Mouse (Mus musculus): ENCODE measurements around the gene Ksr1. TPM values are rescaled to one million over a fixed set of nuclear protein-coding genes. Genes with fewer than 3 reads are reported as not detected.

The Ksr1 gene
- polyA plus RNA-seq, 2 experiments: 1.7 to 4.0 TPM

DNA sequence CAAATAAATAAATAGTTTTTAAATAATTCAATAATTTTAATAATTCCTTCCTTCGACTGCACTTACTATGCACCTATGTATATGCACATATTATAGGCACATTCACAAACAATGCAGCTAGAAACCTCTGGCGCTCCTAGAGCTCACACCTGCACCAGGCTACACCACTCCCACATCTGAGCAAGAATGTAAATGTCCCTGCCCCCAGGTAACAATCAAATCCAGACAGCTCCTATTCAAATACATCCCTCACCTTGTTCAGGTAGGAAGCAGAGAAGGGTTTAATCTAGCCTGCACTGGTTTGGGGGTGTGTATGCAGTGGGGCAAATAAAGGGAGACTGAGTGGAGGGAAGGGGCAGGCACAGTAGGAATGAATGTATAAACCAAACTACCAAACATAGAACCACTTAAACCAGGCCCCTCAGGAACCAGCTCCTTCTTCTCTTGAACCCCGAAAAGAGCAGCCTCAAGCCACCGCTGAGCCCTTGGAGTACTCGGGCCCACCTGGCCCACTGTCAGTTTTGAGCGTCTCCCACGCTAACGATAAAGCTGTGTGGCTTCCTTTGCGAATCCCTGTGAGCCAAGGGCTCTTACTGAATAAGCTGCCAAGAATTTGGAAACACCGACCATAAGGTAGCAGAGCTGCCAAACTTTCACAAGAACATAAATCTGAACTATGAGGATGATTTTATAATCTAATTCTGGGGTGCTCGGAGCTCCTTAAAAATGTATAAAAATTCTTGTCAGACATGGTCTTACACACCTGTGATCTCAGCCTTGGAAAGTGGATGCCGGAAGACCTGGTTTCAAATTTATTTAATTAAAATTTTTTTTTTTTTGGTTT is 167.8 kb downstream of the Ksr1 start:
- no peak overlapping the region for H3K4me2 ChIP-seq (ENCODE audit: low read depth)
- H3K9me3 ChIP-seq (ENCODE audit: control insufficient read depth, low read length): no peaks in the 10 kb centered on the region
- WGBS (ENCODE audit: insufficient replicate concordance): 77% methylated on average over 12 of the region's 12 CpGs
- H3K4me3 ChIP-seq (ENCODE audit: insufficient read depth in 1 of 2, low read depth in 2 of 2, low read length in 2 of 2): no peak overlapping the region
- no peaks in the 10 kb centered on the region for H3K36me3 ChIP-seq (replicated peaks; ENCODE audit: control insufficient read depth, insufficient read depth, low read depth)
- DNase-seq (ENCODE audit: low read depth in 3 of 3, low spot score in 3 of 3) (no peak), ATAC-seq (ENCODE audit: insufficient read depth) (no peak)
- H3K9ac ChIP-seq (replicated peaks): no peak overlapping the region
- no peaks in the 10 kb centered on the region for H3K27me3 ChIP-seq (ENCODE audit: control insufficient read depth, insufficient read depth, low read length)
- H3K4me1 ChIP-seq (replicated peaks; ENCODE audit: control insufficient read depth in 2 of 2, insufficient read depth in 2 of 2, low read length in 1 of 2): peaks cover 9 to 31% of the 10 kb centered on the region in 2 experiments
- TF ChIP-seq EP300 (IDR thresholded peaks at IDR 0.05; ENCODE audit: low read depth): no peak
- H3K27ac ChIP-seq: no peak overlapping the region

DNA sequence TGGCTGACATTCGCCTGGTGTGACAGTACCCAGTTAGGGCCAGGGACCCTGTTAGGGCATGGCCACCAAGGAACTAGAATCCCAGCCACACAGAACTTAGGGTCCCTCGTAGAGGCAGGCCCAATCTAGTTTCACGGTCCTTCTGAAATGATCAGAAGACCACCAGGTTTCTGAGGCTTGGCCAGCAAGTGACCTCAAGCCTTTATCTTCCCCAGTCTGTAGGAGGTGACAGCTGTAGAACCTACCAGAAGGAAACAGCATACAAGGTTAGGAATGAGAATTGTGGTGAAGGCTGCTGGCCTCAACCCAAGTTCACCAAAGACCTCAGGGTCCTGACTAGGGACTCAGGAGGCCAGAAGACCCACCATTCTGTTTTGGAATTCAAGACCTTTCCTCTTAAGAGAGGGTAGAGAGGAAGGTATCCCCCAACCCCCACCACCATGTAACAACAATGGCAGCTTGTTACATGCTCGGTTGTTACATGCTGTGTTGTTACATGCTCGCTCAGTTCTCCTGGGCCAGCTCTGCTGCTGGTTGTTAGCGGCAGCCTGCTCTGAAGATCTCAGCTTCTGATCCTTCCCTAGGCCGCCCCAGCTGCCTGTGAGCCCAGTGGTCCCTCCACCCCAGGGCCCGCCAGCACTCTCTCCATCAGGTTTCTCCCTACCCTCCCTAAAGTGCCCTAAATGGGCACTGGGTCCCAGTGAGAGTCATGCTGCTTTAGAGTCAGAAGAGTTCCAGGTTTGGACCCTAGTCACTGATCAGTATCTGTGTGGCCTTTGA is 169.3 kb downstream of the Ksr1 start:
- H3K27ac ChIP-seq: no peak overlapping the region
- no peaks in the 10 kb centered on the region for H3K36me3 ChIP-seq (replicated peaks; ENCODE audit: control insufficient read depth, insufficient read depth, low read depth)
- peaks cover 9 to 18% of the 10 kb centered on the region in 2 experiments for H3K4me1 ChIP-seq (replicated peaks; ENCODE audit: control insufficient read depth in 2 of 2, insufficient read depth in 2 of 2, low read length in 1 of 2)
- ATAC-seq (ENCODE audit: insufficient read depth) (no peak), DNase-seq (ENCODE audit: low read depth in 3 of 3, low spot score in 3 of 3) (no peak)
- 65% methylated on average over 8 of the region's 8 CpGs for WGBS (ENCODE audit: insufficient replicate concordance)
- no peak overlapping the region for H3K4me3 ChIP-seq (ENCODE audit: insufficient read depth in 1 of 2, low read depth in 2 of 2, low read length in 2 of 2)
- no peaks in the 10 kb centered on the region for H3K9me3 ChIP-seq (ENCODE audit: control insufficient read depth, low read length)
- H3K27me3 ChIP-seq (ENCODE audit: control insufficient read depth, insufficient read depth, low read length): no peaks in the 10 kb centered on the region
- TF ChIP-seq CTCF (IDR thresholded peaks at IDR 0.05; ENCODE audit: low read depth) (no peak), EP300 (IDR thresholded peaks at IDR 0.05; ENCODE audit: low read depth) (no peak)
- H3K4me2 ChIP-seq (ENCODE audit: low read depth): no peak overlapping the region
- H3K9ac ChIP-seq (replicated peaks): no peak overlapping the region

DNA sequence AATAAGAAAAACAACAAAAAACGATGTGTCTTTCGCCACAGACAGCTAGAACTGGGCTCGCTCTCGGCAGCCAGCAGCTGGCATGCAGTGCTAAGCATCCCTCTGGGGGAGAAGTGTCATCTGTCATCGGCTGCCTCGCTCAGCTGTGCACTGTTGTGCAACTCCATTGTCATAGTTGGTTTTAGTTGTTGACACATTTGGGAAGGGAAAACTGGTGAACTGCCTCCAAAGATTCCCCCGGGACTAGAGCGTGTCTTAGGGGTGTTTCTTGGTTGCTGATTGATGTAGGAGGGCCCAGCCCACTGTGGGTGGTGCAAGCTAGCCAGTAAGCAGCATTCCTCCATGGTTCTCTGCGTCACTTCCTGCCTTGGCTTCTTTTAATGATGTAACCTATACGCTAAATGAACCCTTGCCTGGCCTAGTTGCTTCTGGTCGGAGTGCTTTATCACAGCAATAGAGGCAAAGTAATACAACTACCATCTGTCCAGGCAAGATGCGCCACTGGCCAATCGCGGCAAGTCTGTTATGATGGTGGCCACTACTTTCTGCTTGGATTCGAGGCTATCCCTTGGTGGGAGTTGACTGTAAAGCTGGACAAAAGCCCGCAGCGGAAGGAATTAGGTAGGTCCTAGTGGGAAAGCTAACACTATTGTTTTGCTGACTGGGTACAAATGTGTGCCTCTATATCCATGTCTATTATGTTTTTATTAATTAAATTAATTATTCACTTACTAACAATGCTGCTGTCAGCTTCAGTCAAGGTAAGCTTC is 172.6 kb downstream of the Ksr1 start:
- ATAC-seq (ENCODE audit: insufficient read depth): no peak
- 70% methylated on average over 17 of the region's 17 CpGs for WGBS (ENCODE audit: insufficient replicate concordance)
- Histone ChIP-seq H3K9ac (replicated peaks) (no peak overlapping the region), H3K9me3 (ENCODE audit: control insufficient read depth, low read length) (no peaks in the 10 kb centered on the region), H3K36me3 (replicated peaks; ENCODE audit: control insufficient read depth, insufficient read depth, low read depth) (no peaks in the 10 kb centered on the region), H3K4me1 (replicated peaks; ENCODE audit: control insufficient read depth in 2 of 2, insufficient read depth in 2 of 2, low read length in 1 of 2) (0 out of 4 replicates have a peak, but pooled peaks cover 0 to 4% of the 10 kb centered on the region in 2 experiments), H3K4me3 (ENCODE audit: insufficient read depth in 1 of 2, low read depth in 2 of 2, low read length in 2 of 2) (no peak overlapping the region), H3K4me2 (ENCODE audit: low read depth) (no peak overlapping the region), H3K27me3 (ENCODE audit: control insufficient read depth, insufficient read depth, low read length) (no peaks in the 10 kb centered on the region), H3K27ac (no peak overlapping the region)
- TF ChIP-seq EP300 (IDR thresholded peaks at IDR 0.05; ENCODE audit: low read depth) (no peak), CTCF (IDR thresholded peaks at IDR 0.05; ENCODE audit: low read depth) (no peak)
- DNase-seq (ENCODE audit: low read depth in 3 of 3, low spot score in 3 of 3): no peak

DNA sequence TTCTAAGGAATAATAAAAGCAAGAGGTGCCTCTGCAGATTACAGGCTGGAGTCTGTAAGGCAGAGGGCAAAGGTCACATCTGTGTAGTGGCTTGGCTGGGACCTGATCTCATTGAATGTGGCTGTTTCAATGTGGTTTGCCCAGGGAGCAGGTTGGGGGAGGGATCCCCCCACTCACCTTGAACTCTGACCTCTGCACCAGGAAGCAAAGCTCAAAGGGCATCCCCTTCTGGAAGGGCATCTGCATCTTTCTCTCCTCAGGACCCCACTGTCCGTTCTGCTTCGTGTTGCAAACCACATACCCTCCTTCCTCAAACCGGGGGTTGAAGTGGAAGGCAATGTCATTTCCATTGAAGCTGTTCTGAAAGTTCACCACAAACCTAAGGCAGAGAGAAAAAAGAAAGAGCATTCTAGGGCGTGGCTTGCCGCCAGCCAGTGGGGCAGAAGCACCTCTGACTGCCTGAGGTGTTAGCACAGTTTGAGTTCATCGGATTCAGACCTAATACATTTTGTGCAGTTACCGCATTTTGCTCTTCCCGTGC is 173.3 kb downstream of the Ksr1 start:
- H3K27me3 ChIP-seq (ENCODE audit: control insufficient read depth, insufficient read depth, low read length): no peaks in the 10 kb centered on the region
- H3K9ac ChIP-seq (replicated peaks): no peak overlapping the region
- no peaks in the 10 kb centered on the region for H3K9me3 ChIP-seq (ENCODE audit: control insufficient read depth, low read length)
- no peak for ATAC-seq (ENCODE audit: insufficient read depth)
- DNase-seq (ENCODE audit: low read depth in 3 of 3, low spot score in 3 of 3): no peak
- 52% methylated on average over 8 of the region's 8 CpGs for WGBS (ENCODE audit: insufficient replicate concordance)
- no peak overlapping the region for H3K27ac ChIP-seq
- H3K4me3 ChIP-seq (ENCODE audit: insufficient read depth in 1 of 2, low read depth in 2 of 2, low read length in 2 of 2): no peak overlapping the region
- TF ChIP-seq CTCF (IDR thresholded peaks at IDR 0.05; ENCODE audit: low read depth): no peak
- no peak for TF ChIP-seq EP300 (IDR thresholded peaks at IDR 0.05; ENCODE audit: low read depth)
- H3K4me2 ChIP-seq (ENCODE audit: low read depth): no peak overlapping the region
- H3K36me3 ChIP-seq (replicated peaks; ENCODE audit: control insufficient read depth, insufficient read depth, low read depth): no peaks in the 10 kb centered on the region
- H3K4me1 ChIP-seq (replicated peaks; ENCODE audit: control insufficient read depth in 2 of 2, insufficient read depth in 2 of 2, low read length in 1 of 2): 0 out of 4 replicates have a peak, but pooled peaks cover 0 to 4% of the 10 kb centered on the region in 2 experiments

All from liver, embryonic 14.5 days (tissue).